Mouse (Mus musculus): Measurements from ENCODE around the gene Mob3c. TPM values are rescaled to one million over a fixed set of nuclear protein-coding genes. Genes with fewer than 3 reads are reported as not detected.

Gene Mob3c
- polyA plus RNA-seq, 1 experiment from 2014 or later: 8.1 TPM

GRCm38 (mm10) chr4:115838196-115838595 is 10.3 kb downstream of the Mob3c start:
- 0 out of 2 replicates have a peak, but pooled peaks have one; percentile 2 for ATAC-seq (ENCODE audit: low FRiP score)
- peaks cover 14% of the 10 kb centered on the region; the same call in 1 of the 2 replicates for H3K36me3 ChIP-seq
- peak overlapping the region; percentile 68 for H3K4me2 ChIP-seq
- H3K9me3 ChIP-seq (replicated peaks): no peaks in the 10 kb centered on the region
- WGBS: 75% methylated on average over 4 of the region's 4 CpGs
- H3K4me1 ChIP-seq: peaks cover 13% of the 10 kb centered on the region
- H3K27ac ChIP-seq (replicated peaks): no peak overlapping the region
- H3K4me3 ChIP-seq (replicated peaks): no peak overlapping the region
- no peaks in the 10 kb centered on the region for H3K27me3 ChIP-seq (replicated peaks)
- no peak overlapping the region for H3K9ac ChIP-seq (replicated peaks)

GRCm38 (mm10) chr4:115838696-115839641 is 11.1 kb downstream of the Mob3c start, which contains the start of gene Mknk1:
Gene Mknk1, plus strand, starts transcription at chr4:115839198.
- Histone ChIP-seq H3K4me1 (peaks cover 13% of the 10 kb centered on the region), H3K36me3 (peaks cover 8% of the 10 kb centered on the region; the same call in 1 of the 2 replicates), H3K9ac (replicated peaks) (peak within 1 kb of the TSS; percentile 65), H3K9me3 (replicated peaks) (no peaks in the 10 kb centered on the region), H3K4me2 (peak within 1 kb of the TSS; percentile 68), H3K27ac (replicated peaks) (peak within 1 kb of the TSS; percentile 46), H3K4me3 (replicated peaks) (peak within 1 kb of the TSS; percentile 69), H3K27me3 (replicated peaks) (no peaks in the 10 kb centered on the region)
- 2% methylated on average over 51 of the region's 51 CpGs for whole genome bisulfite sequencing
- ATAC-seq (ENCODE audit: low FRiP score): peak; percentile 96

GRCm38 (mm10) chr4:115839956-115840355 is 12.1 kb downstream of the Mob3c start:
- 53% methylated on average over 4 of the region's 4 CpGs for WGBS
- H3K4me2 ChIP-seq: peak overlapping the region; percentile 68
- 0 out of 2 replicates have a peak, but pooled peaks cover 5% of the 10 kb centered on the region for H3K36me3 ChIP-seq
- peak overlapping the region; percentile 69; the same call in 1 of the 2 replicates for H3K4me3 ChIP-seq (replicated peaks)
- H3K4me1 ChIP-seq: peaks cover 13% of the 10 kb centered on the region
- H3K9me3 ChIP-seq (replicated peaks): no peaks in the 10 kb centered on the region
- no peak for ATAC-seq (ENCODE audit: low FRiP score)
- H3K27ac ChIP-seq (replicated peaks): no peak overlapping the region
- no peak overlapping the region for H3K9ac ChIP-seq (replicated peaks)
- H3K27me3 ChIP-seq (replicated peaks): no peaks in the 10 kb centered on the region

DNA sequence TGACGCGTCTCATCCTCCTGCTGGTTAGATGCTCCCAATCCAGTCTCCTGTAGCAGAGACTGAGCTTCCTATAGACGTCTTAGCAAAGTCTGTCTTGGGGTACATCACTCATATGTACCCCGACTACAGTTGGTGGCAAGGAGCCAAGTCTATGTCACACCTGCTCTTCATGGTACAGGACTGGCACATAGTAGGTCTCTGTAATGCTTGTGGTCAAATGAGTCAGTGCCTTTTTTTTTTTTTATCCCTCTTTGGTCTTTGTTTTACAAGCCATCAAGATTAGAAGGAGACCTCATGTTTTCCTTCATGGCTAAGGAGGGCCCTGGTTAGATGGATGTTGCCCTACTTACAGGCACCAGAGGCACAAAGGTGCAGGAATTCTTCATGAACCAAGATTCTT is 12.9 kb downstream of the Mob3c start:
- Histone ChIP-seq H3K9ac (replicated peaks) (no peak overlapping the region), H3K4me1 (peaks cover 13% of the 10 kb centered on the region), H3K27me3 (replicated peaks) (no peaks in the 10 kb centered on the region), H3K4me2 (no peak overlapping the region), H3K27ac (replicated peaks) (no peak overlapping the region), H3K36me3 (no peaks in the 10 kb centered on the region), H3K4me3 (replicated peaks) (no peak overlapping the region), H3K9me3 (replicated peaks) (no peaks in the 10 kb centered on the region)
- ATAC-seq (ENCODE audit: low FRiP score): no peak
- 93% methylated on average over 4 of the region's 4 CpGs for WGBS

- 56% methylated on average over 2 of the region's 2 CpGs for WGBS
- peaks cover 18% of the 10 kb centered on the region for H3K36me3 ChIP-seq
- no peaks in the 10 kb centered on the region for H3K27me3 ChIP-seq (replicated peaks)
- H3K4me2 ChIP-seq: no peak overlapping the region
- no peak overlapping the region for H3K4me3 ChIP-seq (replicated peaks)
- no peak overlapping the region for H3K27ac ChIP-seq (replicated peaks)
- no peaks in the 10 kb centered on the region for H3K9me3 ChIP-seq (replicated peaks)
- ATAC-seq (ENCODE audit: low FRiP score): no peak
- H3K9ac ChIP-seq (replicated peaks): no peak overlapping the region
- H3K4me1 ChIP-seq: no peaks in the 10 kb centered on the region
Measured at GRCm38 (mm10) chr4:115846656-115847055, 18.8 kb downstream of the Mob3c start.

- WGBS: 56% methylated on average over 5 of the region's 5 CpGs
- no peaks in the 10 kb centered on the region for H3K27me3 ChIP-seq (replicated peaks)
- peaks cover 20% of the 10 kb centered on the region for H3K36me3 ChIP-seq
- no peak overlapping the region for H3K9ac ChIP-seq (replicated peaks)
- H3K27ac ChIP-seq (replicated peaks): no peak overlapping the region
- ATAC-seq (ENCODE audit: low FRiP score): no peak
- H3K9me3 ChIP-seq (replicated peaks): no peaks in the 10 kb centered on the region
- no peak overlapping the region for H3K4me3 ChIP-seq (replicated peaks)
- no peak overlapping the region for H3K4me2 ChIP-seq
- no peaks in the 10 kb centered on the region for H3K4me1 ChIP-seq
Measured at GRCm38 (mm10) chr4:115847377-115847776, 19.5 kb downstream of the Mob3c start.

DNA sequence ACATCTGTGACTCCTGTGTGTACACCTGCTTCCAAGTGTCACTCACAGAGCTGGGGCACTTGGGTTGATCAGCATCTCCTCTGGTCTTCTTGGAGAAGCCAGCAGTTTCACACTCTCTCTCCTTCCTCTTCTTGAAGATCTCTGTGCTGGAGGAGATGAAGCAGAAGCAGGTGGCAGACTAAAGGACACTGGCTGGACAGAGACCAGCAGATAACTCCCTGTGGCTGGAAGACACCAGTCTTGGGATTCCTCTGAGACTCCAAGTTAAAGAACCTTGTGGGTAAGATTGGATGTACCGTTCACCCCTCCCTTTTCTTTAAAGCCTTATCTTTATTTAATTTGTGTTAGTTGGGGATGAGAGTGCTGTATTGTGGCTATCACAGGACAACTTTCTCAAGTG is 20.2 kb downstream of the Mob3c start:
- no peaks in the 10 kb centered on the region for H3K4me1 ChIP-seq
- H3K4me3 ChIP-seq (replicated peaks): no peak overlapping the region
- H3K36me3 ChIP-seq: peaks cover 20% of the 10 kb centered on the region
- ATAC-seq (ENCODE audit: low FRiP score): no peak
- no peaks in the 10 kb centered on the region for H3K27me3 ChIP-seq (replicated peaks)
- H3K4me2 ChIP-seq: no peak overlapping the region
- no peaks in the 10 kb centered on the region for H3K9me3 ChIP-seq (replicated peaks)
- H3K9ac ChIP-seq (replicated peaks): no peak overlapping the region
- H3K27ac ChIP-seq (replicated peaks): no peak overlapping the region
- WGBS: 96% methylated on average over 1 of the region's 1 CpGs

GRCm38 (mm10) chr4:115848990-115849677 is 21.2 kb downstream of the Mob3c start:
- Histone ChIP-seq H3K4me1 (no peaks in the 10 kb centered on the region), H3K4me3 (replicated peaks) (no peak overlapping the region), H3K36me3 (peaks cover 20% of the 10 kb centered on the region), H3K27me3 (replicated peaks) (no peaks in the 10 kb centered on the region), H3K9me3 (replicated peaks) (no peaks in the 10 kb centered on the region), H3K9ac (replicated peaks) (no peak overlapping the region), H3K27ac (replicated peaks) (no peak overlapping the region), H3K4me2 (no peak overlapping the region)
- no peak for ATAC-seq (ENCODE audit: low FRiP score)
- 56% methylated on average over 8 of the region's 8 CpGs for WGBS

DNA sequence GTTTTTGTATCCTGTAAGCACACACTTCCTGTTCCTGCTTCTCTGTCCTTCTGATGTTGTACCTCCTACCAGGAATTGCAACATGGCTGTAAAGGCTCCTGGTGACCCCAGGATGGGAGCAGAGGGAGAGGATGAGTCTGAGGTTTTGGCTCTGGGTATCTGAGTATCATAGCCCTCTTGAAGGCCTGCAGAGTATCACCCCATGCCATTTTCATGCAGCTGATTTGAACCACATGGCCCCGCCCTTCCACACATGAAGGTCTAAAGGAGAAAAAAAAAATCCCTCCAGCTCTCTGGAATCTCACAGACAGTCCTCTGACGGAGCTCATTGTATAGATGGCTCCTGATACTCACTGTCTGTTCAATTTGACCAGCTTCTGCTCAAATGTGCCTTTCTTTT is 22.2 kb downstream of the Mob3c start:
- Histone ChIP-seq H3K9me3 (replicated peaks) (no peaks in the 10 kb centered on the region), H3K27ac (replicated peaks) (no peak overlapping the region), H3K4me2 (no peak overlapping the region), H3K27me3 (replicated peaks) (no peaks in the 10 kb centered on the region), H3K36me3 (peaks cover 20% of the 10 kb centered on the region), H3K4me3 (replicated peaks) (no peak overlapping the region), H3K4me1 (peaks cover 8% of the 10 kb centered on the region), H3K9ac (replicated peaks) (no peak overlapping the region)
- no peak for ATAC-seq (ENCODE audit: low FRiP score)
- WGBS: 81% methylated on average over 2 of the region's 2 CpGs

- Histone ChIP-seq H3K4me1 (peaks cover 13% of the 10 kb centered on the region), H3K27me3 (replicated peaks) (no peaks in the 10 kb centered on the region), H3K27ac (replicated peaks) (no peak overlapping the region), H3K9ac (replicated peaks) (no peak overlapping the region), H3K4me2 (no peak overlapping the region), H3K36me3 (peaks cover 20% of the 10 kb centered on the region), H3K4me3 (replicated peaks) (no peak overlapping the region), H3K9me3 (replicated peaks) (no peaks in the 10 kb centered on the region)
- WGBS: 53% methylated on average over 2 of the region's 2 CpGs
- no peak for ATAC-seq (ENCODE audit: low FRiP score)
Measured at GRCm38 (mm10) chr4:115850631-115851030, 22.7 kb downstream of the Mob3c start.

- Histone ChIP-seq H3K4me3 (replicated peaks) (no peak overlapping the region), H3K4me1 (peaks cover 22% of the 10 kb centered on the region), H3K4me2 (no peak overlapping the region), H3K27me3 (replicated peaks) (no peaks in the 10 kb centered on the region), H3K27ac (replicated peaks) (no peak overlapping the region), H3K9me3 (replicated peaks) (no peaks in the 10 kb centered on the region), H3K36me3 (peaks cover 20% of the 10 kb centered on the region), H3K9ac (replicated peaks) (no peak overlapping the region)
- no peak for ATAC-seq (ENCODE audit: low FRiP score)
- WGBS: 89% methylated on average over 6 of the region's 6 CpGs
Measured at GRCm38 (mm10) chr4:115851569-115851968, 23.7 kb downstream of the Mob3c start.
